Mouse (Mus musculus) kidney, postnatal 0 days (tissue): ENCODE data around the gene Myo3b. TPM values are rescaled to one million over a fixed set of nuclear protein-coding genes. Genes with fewer than 3 reads are reported as not detected.

Experiments
- ATAC-seq: fragments of 200-750 bp; cut with Nextera tagmentation; replicated peaks from 2 replicates; pipeline ENCODE4 v1.8.0; 2017; ENCODE audit warnings: low read depth, moderate number of reproducible peaks, moderate TSS enrichment, moderate library complexity; ENCODE audit not compliant: low FRiP score
- DNase-seq: peaks from one replicate; pipeline ENCODE4 v3.0.0-alpha.2; 2016; ENCODE audit warnings: low spot score
- H3K27ac ChIP-seq: fragments of 300-500 bp; sonication (generic); 2 replicates; pipeline ENCODE4 v1.5.1; 2014; ENCODE audit warnings: mild to moderate bottlenecking
- H3K27me3 ChIP-seq: fragments of 300-500 bp; sonication (generic); 2 replicates; pipeline ENCODE4 v1.6.1; 2014; ENCODE audit warnings: low read length, mixed read lengths; ENCODE audit not compliant: insufficient read depth
- H3K36me3 ChIP-seq: fragments of 300-500 bp; sonication (generic); 2 replicates; pipeline ENCODE4 v1.6.1; 2014; ENCODE audit warnings: low read length, mixed read lengths; ENCODE audit not compliant: insufficient read depth
- H3K4me1 ChIP-seq: fragments of 300-500 bp; sonication (generic); replicated peaks from 2 replicates; pipeline ENCODE4 v1.6.1; 2014; ENCODE audit warnings: antibody characterized with exemption, low read length, mixed read lengths; ENCODE audit not compliant: insufficient read depth
- H3K4me2 ChIP-seq: fragments of 300-500 bp; sonication (generic); 2 replicates; pipeline ENCODE4 v1.6.1; 2014; ENCODE audit warnings: mild to moderate bottlenecking, low read length, moderate library complexity, mixed read lengths
- H3K4me3 ChIP-seq: fragments of 300-500 bp; sonication (generic); replicated peaks from 2 replicates; pipeline ENCODE4 v1.5.1; 2014; ENCODE audit warnings: low read depth, low read length
- H3K9ac ChIP-seq: fragments of 300-500 bp; sonication (generic); 2 replicates; pipeline ENCODE4 v1.6.1; 2014; ENCODE audit warnings: low read depth, low read length
- H3K9me3 ChIP-seq: fragments of 300-500 bp; sonication (generic); replicated peaks from 2 replicates; pipeline ENCODE4 v1.6.1; 2016; ENCODE audit warnings: low read length, inconsistent platforms, mixed read lengths
- CTCF ChIP-seq: IDR thresholded peaks from 2 replicates; pipeline ENCODE4 v1.5.1; 2016; ENCODE audit warnings: antibody characterized with exemption, low read depth, mild to moderate bottlenecking, moderate library complexity
- WGBS: fragments of 180-500 bp; shearing (Covaris S2); extraction: QIAGEN DNeasy Blood & Tissue Kit; methylation state at CpG from one replicate; pipeline ENCODE4 v1.1.7; 2014; 5-methylcytosine and 5-hydroxymethylcytosine counted together
- polyA plus RNA-seq: library from polyadenylated mRNA; unstranded; fragments of >200 nt; fragmentation: Nextera tagmentation; extraction: Ambion mirVana; gene quantifications from 2 replicates; pipeline ENCODE4 v1.2.1, GENCODE M21; 2015

The Myo3b gene
- polyA plus RNA-seq, 1 experiment from 2014 or later: 1.3 TPM

DNA sequence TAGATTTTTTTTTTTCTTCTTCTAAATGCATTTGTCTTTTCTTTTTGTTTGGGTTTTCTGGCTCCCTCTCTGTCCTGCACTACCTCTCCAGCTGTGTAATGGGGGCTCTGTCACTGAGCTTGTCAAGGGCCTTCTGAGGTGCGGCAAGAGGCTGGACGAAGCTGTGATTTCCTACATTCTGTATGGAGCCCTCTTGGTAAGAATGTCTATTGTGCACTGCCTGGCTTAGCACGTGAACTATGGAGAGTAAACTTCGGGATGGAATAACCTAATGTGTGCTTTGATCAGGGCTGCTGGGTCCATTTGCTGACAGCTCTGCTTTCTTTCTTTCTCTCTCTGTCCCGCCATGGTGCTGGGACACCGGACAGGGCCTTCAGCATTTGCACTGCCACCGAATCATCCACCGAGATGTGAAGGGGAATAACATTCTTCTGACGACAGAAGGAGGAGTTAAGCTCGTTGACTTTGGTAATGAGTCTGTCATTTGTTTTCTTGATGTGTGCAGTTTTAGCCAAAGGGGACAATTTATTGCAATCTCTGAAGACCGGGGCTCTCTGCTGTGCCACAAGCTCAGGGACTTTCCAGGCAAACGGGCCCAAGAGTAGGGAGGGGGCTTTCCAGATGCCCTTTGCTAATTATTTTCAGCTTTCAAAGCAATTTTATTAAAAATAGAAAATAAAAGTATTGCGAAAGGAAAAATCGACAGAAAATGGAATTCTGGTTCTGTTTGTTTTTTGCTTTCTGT is 66.5 kb downstream of the Myo3b start:
- DNase-seq (no peak), ATAC-seq (no peak)
- TF ChIP-seq CTCF: no peak
- H3K36me3 ChIP-seq: no peaks in the 10 kb centered on the region
- no peaks in the 10 kb centered on the region for H3K4me1 ChIP-seq
- H3K9me3 ChIP-seq: no peaks in the 10 kb centered on the region
- WGBS: 49% methylated on average over 14 of the region's 14 CpGs
- H3K4me2 ChIP-seq: no peak overlapping the region
- H3K27ac ChIP-seq: no peak overlapping the region
- H3K9ac ChIP-seq: no peak overlapping the region
- H3K4me3 ChIP-seq: no peak overlapping the region
- H3K27me3 ChIP-seq: no peaks in the 10 kb centered on the region

- WGBS: 49% methylated on average over 7 of the region's 7 CpGs
- no peak for DNase-seq
- no peak for ATAC-seq
These were observed 70.1 kb downstream of the Myo3b start for GRCm38 (mm10) chr2:70109010-70109409.

GRCm38 (mm10) chr2:70113798-70114782 is 75.2 kb downstream of the Myo3b start:
- 54% methylated on average over 12 of the region's 12 CpGs for WGBS
- DNase-seq: no peak
- Histone ChIP-seq H3K27ac (no peak overlapping the region), H3K4me3 (no peak overlapping the region), H3K9ac (no peak overlapping the region), H3K4me2 (no peak overlapping the region), H3K9me3 (no peaks in the 10 kb centered on the region), H3K27me3 (no peaks in the 10 kb centered on the region), H3K36me3 (no peaks in the 10 kb centered on the region), H3K4me1 (no peaks in the 10 kb centered on the region)
- no peak for ATAC-seq
- TF ChIP-seq CTCF: no peak

More at GRCm38 (mm10) chr2:70109010-70109409, 70.1 kb downstream of the Myo3b start:
- Histone ChIP-seq H3K27ac (no peak overlapping the region), H3K4me1 (no peaks in the 10 kb centered on the region), H3K36me3 (no peaks in the 10 kb centered on the region), H3K9ac (no peak overlapping the region), H3K9me3 (no peaks in the 10 kb centered on the region), H3K27me3 (no peaks in the 10 kb centered on the region), H3K4me3 (no peak overlapping the region), H3K4me2 (no peak overlapping the region)
- no peak for TF ChIP-seq CTCF

DNA sequence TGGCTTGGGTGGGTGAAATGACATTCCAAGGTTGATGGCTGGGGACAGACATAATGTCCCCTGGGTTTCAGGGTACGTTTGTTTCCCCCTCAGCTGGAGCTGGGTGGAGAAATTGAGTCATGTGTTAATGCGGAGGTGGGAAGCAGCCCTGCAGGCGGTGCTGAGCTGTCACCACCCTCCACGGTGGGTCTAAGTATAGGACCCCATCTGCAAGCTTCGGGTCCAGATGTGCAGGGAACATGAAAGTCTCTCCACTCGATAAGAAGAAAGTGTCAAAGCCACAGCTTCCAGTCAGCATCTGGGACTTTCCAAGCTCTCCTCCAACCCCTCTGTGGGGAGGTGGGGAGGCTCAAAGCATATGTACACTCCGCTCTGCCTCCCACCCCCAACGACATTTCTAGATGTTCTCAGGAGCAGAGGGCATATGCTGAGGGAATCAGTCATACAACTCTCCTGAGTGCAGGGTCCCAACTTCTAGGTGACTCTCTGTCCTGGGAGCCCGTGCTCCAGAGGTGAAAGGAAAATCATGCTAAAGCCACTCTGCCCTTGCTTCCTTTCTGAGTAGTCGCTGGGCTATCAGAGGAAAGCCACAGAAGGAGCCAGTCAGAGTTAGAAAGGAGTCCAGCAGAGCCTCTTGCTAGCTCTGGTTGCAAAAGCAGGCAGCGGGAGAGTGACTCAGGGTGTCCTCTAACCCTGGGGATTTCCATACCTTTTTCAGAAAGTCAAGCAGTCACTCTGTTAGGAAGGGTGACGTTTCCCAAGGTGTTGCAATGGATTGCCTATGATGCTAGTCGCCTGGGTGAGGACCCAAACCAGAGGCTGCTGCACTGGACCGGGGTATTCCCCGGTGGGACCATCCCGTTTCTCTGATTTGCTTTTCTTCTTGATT is 79.7 kb downstream of the Myo3b start:
- H3K9me3 ChIP-seq: no peaks in the 10 kb centered on the region
- no peak overlapping the region for H3K4me2 ChIP-seq
- H3K4me3 ChIP-seq: no peak overlapping the region
- ATAC-seq (no peak), DNase-seq (no peak)
- H3K9ac ChIP-seq: no peak overlapping the region
- H3K27ac ChIP-seq: no peak overlapping the region
- TF ChIP-seq CTCF: no peak
- 54% methylated on average over 16 of the region's 16 CpGs for WGBS
- no peaks in the 10 kb centered on the region for H3K4me1 ChIP-seq
- H3K27me3 ChIP-seq: no peaks in the 10 kb centered on the region
- no peaks in the 10 kb centered on the region for H3K36me3 ChIP-seq

DNA sequence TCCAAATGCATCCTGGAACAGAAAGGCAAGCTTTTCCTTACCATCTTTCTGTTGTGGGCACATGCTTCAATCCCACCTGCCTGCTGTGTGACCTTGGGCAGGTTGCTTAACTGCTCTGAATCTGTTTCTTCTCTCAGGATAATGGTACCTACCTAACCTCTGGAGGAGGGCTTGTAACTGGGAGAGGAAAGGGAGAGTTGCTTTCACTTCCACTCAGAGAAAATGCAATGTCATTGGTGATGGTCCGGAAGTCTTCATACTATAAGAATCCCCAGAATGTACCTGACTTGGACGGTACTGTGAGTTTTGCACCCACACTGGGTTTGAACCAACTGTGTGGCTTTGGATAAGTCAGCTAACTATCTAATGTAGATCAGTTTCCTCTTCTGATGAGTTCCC is 80.3 kb downstream of the Myo3b start:
- Histone ChIP-seq H3K4me3 (no peak overlapping the region), H3K9me3 (no peaks in the 10 kb centered on the region), H3K27me3 (no peaks in the 10 kb centered on the region), H3K4me1 (no peaks in the 10 kb centered on the region), H3K9ac (no peak overlapping the region), H3K4me2 (no peak overlapping the region), H3K27ac (no peak overlapping the region), H3K36me3 (no peaks in the 10 kb centered on the region)
- no peak for DNase-seq
- no peak for ATAC-seq
- 92% methylated on average over 2 of the region's 2 CpGs for WGBS
- TF ChIP-seq CTCF: no peak
